Mouse (Mus musculus) CD4-positive helper T cell, adult 2 months (primary cell): Measurements from ENCODE around the gene Zfc3h1.

Source experiments
- DNase-seq: peaks from one replicate; pipeline ENCODE4 v3.0.0-alpha.2; 2012; ENCODE audit warnings: low read depth, missing footprints, low spot score

Zfc3h1 gene

DNA sequence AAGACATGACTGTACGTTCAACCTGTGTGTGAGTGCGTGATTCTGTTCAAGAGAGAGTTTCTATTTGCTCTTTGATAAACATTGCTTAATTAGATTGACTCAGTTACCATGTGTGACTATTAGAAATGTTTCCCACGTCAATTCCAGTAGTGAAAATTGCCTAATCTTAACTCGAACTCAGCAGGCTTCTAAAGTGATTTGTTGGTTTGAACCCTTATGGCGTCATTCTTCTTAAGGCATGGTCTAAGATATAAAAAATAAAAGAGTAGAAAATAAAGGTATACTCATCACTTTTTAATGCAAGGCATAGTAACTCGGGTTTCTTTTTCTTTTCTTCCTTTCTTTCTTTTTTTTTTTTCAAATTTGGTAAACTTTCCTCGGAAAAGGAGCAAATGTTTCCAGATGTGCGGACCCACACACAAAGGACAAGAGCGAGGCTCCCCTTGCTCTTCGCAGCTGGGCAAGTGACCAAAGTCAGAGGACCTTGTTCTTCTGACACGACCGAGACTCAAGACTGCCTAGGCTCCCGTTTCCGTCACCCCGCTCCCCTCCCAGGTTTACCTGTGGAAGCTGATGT lies 1.0 kb upstream of the Zfc3h1 start:
- DNase-seq, result peak; percentile 24

DNA sequence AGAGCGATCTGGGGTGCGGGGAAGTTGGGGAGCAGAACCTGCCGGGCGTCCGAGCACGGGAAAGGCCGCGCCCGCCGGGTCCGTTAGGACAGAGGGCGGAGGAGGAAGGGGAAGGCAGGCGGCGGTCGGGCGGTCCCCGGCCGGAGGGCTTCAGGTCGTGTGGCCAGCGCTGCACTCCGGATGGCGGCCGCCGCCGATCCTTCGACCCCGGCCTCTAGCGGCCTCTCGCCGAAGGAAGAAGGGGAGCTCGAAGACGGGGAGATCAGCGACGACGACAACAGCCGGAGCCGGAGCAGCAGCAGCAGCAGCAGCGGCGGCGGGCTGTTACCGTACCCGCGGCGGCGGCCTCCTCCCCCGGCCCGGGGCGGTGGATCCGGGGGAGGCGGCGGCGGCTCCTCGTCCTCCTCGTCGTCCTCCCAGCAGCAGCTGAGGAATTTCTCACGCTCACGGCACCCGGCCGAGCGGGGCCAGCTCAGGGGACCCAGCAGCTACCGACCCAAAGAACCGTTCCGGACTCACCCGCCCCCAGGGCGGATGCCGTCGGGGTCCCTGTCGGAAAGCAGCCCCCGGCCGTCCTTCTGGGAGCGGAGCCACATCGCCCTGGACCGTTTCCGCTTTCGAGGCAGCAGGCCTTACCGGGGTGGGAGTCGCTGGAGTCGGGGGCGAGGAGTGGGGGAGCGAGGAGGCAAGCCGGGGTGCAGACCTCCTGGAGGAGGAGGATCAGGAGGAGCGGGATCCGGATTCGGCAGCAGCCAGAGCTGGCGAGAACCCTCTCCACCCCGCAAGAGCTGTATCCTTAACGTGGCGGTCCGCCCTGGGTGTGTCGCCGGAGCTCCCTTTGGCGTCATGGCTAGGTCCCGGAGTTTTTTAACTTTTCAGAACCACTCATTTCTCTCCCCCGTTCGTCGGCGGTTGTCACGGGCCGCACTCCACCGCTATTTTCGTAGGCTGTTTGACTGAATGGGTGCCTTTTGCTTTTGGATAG lies 551 bp downstream of the Zfc3h1 start:
- DNase-seq, result peak; percentile 75

GRCm38 (mm10) chr10:115387891-115388290 lies 3.1 kb downstream of the Zfc3h1 start:
- no peak for DNase-seq

GRCm38 (mm10) chr10:115391076-115391475 lies 6.3 kb downstream of the Zfc3h1 start:
- DNase-seq, result no peak

GRCm38 (mm10) chr10:115391896-115392295 lies 7.1 kb downstream of the Zfc3h1 start:
- no peak for DNase-seq

DNA sequence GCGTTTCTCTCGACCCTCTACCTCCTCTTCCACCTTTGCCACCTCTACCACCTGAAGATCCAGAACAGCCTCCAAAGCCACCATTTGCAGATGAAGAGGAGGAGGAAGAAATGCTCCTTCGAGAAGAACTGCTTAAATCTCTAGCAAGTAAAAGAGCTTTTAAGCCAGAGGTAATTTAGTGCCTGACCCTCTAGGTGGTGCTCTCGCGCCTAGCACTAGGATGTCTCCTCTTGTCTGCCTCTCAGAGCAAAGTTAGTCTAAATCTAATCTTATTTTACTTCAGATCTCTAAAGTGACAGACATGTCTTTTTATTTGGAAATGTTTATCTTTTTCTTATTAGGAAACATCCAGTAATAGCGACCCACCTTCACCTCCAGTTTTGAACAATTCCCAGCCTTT lies 21.6 kb downstream of the Zfc3h1 start:
- peak; percentile 66 for DNase-seq

- no peak for DNase-seq
These were observed 28.7 kb downstream of the Zfc3h1 start for GRCm38 (mm10) chr10:115413496-115413895.

DNA sequence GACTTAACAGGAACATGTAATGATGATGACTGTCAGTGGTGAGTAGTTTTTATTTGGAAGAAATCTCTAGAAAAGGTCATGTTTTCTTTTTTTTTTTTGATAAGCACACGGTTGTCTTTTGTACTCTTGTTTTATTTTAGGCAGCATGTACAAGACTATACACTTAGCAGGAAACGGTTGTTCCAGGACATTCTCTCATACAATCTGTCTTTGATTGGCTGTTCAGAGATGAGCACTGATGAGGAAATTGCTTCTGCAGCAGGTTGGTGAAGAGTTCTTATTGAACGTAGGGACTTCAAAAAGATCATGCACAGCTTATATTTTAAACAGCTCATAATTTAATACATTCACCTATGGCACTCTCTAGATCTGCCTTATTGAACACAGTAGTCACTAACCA lies 29.3 kb downstream of the Zfc3h1 start:
- no peak for DNase-seq

DNA sequence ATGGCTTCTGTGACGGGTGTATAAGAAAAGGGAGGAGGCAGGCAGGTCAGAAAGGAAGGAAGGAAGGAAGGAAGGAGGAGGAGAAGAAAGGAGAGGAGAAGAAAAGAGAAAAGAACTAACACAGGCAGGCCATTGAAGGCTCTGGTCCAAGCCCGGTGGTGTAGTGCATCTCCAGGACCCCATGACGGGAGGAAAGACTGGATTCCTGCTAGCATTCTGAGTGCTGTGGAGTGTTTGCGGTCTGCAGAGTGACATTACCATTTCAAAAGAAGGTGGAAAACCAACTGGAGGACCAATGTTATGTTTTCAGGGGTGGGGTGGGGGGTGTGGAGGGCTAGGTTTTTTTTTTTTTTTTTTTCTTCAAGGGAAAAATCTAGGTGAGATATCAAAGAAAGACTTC lies 37.2 kb downstream of the Zfc3h1 start:
- DNase-seq, result no peak

GRCm38 (mm10) chr10:115425351-115425750 lies 40.6 kb downstream of the Zfc3h1 start:
- no peak for DNase-seq

- DNase-seq, result no peak
These were observed 52.5 kb downstream of the Zfc3h1 start for GRCm38 (mm10) chr10:115437286-115437685.

GRCm38 (mm10) chr10:115448614-115449013 lies 63.9 kb downstream of the Zfc3h1 start:
- no peak for DNase-seq

DNA sequence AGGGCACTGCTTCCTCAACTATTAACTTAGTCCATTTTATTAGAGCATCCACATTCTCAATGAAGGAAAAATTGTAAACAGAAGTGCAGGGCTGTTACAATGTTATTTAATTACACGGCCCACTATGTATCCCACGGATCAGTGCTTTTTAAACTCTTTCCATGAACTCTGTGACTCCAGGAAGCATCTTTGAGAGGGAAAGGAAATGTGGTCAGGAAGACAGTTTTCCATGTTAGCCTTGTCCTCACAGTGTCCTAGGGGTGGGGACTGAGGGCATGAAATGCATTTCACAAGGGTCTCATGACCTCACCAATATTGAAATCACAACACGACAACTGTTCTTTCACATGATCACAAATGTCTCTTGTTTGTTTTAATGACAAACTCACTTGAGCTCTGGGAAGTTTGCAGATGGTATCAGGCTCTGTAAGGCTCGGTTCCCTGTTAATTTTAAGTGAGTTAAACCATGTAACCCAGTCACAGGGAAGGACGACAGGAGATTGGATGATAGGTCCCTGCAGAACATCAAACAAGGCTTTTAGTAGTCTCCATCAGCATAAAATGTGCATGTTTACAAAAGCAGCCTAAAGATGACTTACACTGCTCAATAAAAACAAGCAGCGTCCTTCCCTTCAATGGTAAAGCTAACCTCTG lies 72.7 kb downstream of the Zfc3h1 start:
- DNase-seq, result no peak

- no peak for DNase-seq
These were observed 77.9 kb downstream of the Zfc3h1 start for GRCm38 (mm10) chr10:115462646-115463045.

DNA sequence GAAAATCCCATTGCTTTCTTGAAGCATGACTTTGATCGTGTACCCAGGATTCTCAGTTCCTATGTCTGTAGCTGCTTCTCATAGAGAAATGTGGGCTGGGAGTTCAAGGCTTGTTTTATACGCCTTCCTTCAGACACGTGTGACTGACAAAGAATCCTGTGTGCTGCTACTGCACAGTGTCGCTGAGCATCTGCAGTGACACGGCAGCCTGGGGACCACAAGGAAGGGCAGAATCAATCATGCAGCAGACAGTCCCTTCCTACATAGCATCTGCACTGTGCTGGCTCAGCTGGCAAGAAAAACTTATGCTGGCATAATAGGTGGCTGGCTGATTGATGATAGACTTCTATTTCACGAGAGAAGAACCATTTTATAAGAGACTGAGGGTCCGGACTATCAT lies 80.3 kb downstream of the Zfc3h1 start:
- DNase-seq, result no peak

- DNase-seq, result no peak
These were observed 81.0 kb downstream of the Zfc3h1 start for GRCm38 (mm10) chr10:115465778-115466177.

DNA sequence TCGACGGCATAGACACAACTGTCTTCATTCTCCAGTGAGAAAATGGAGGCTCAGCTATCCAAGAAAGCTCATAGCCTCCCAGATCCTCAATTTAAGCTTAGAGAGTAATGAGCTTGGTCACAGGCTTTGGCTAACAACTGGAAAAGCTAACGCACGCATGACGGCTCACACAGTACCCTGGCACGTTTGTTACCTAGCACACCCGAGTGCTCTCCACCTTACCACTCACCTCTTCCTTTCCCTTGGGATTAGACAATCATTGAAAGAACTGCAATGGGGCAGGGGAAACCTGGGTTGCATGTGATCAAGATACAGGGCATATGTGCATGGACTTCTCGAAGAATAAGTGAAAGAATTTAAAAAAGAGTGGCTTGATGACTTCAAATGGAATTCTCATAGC lies 83.2 kb downstream of the Zfc3h1 start:
- DNase-seq, result no peak

GRCm38 (mm10) chr10:115468632-115469031 lies 83.9 kb downstream of the Zfc3h1 start:
- DNase-seq, result no peak

GRCm38 (mm10) chr10:115469040-115469439 lies 84.3 kb downstream of the Zfc3h1 start:
- no peak for DNase-seq

GRCm38 (mm10) chr10:115470621-115471334 lies 86.0 kb downstream of the Zfc3h1 start:
- no peak for DNase-seq

DNA sequence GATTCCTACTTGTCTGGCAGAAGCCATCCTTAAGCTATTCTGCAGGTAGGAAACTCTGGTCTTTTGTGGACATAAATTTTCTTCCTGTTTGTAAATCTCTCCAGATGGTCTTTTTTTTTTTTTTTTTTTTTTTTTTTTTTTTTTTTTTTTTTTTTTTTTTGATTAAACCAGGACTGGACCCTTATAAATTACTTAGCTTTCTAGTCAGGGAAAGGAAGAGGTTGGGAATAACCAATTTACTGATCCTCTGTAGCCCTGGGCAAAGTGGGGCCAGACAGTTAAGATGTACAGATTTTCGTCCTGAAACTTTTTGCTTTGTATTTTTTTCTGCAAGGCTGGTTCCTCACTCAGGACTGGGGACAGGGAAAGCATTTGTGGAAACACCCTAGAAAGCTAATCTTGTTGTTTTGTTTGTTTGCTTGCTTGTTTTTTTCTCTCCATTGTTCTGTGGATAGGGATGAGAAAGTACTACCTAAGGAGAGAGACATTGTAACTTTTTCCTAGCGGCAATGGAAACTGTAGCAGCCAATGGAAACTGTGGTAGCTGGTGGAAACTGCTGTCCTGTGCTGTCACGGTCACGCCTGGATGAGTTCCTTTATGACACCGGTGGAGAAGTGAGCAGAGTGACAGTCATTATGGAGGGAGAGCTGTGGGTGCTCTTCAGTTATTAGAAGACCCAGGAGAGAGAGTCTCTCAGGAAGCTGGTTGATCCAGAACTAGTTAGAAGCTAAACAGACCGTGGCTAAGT lies 88.6 kb downstream of the Zfc3h1 start:
- DNase-seq, result no peak
